Mouse (Mus musculus): ENCODE data around the gene Hic2. TPM values are rescaled to one million over a fixed set of nuclear protein-coding genes. Genes with fewer than 3 reads are reported as not detected.

The Hic2 gene
- 2.1 and 2.4 TPM in 2 replicates for polyA plus RNA-seq (2015; fragmentation: Nextera tagmentation; extraction: Ambion mirVana)

DNA sequence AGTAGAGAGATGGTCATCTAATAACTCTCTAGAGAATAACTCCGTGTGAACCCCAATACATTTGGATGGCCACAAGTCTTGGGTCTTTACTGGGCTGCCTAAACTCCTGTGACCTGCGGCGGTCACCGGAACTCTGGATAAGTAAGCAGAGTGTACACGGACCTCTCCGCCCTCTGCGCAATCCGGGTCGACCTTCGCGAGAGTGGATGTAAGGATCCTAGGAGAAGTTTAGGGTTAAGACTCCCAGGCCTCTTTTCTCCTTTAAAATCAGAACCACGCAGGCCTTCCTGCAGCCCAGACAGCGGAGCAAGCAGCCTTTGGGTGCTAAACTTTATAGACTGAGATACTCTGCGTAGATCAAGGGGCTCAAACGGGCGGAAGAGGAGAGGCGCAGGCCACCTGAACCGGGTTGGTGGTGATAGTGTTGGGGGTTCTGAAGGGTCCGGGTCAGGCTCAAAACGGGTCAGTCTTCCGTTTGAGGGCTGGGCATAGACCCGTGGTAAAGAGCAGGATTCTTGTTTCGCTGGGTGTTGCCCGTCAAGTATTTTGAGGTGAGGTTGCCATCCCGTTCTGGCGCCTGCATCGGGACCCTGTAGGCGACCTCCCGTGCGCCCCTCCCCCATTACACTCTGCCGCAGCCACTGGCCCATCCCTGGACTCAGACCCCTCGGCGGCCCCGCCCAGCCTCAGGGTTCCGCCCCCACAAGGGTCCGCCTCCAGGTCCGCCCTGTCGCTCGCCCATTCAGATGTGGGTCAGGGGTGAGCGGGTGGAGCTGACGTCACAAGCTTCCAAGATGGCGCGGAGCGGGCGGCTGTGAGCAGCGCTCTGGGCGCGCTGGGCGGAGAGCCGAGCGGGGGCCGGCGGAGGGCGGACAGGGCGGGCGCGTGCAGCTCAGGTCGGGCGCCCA, at the start of gene Hic2:
Gene Hic2, plus strand, starts transcription at position 779 of the 908 bp plus-strand sequence.
- peak within 1 kb of the TSS; percentile 97 for H3K4me3 ChIP-seq (ENCODE audit: low read depth, low read length)
- DNase-seq (ENCODE audit: low spot score): peak; percentile 97
- H3K9me3 ChIP-seq (ENCODE audit: control insufficient read depth, low read length): no peaks in the 10 kb centered on the region
- no peaks in the 10 kb centered on the region for H3K27me3 ChIP-seq (ENCODE audit: control insufficient read depth, insufficient read depth, low read length)
- peak; percentile 97 for ATAC-seq (ENCODE audit: low FRiP score, low TSS enrichment)
- H3K4me1 ChIP-seq (replicated peaks; ENCODE audit: control insufficient read depth, insufficient read depth): peaks cover 14% of the 10 kb centered on the region
- peak within 1 kb of the TSS; percentile 97 for H3K9ac ChIP-seq (ENCODE audit: low read length)
- H3K27ac ChIP-seq (replicated peaks): peak within 1 kb of the TSS; percentile 97
- TF ChIP-seq CTCF (IDR thresholded peaks at IDR 0.05; ENCODE audit: low read depth) (no peak; the same call in 1 of the 2 replicates), EP300 (optimal IDR thresholded peaks at IDR 0.05) (no peak)
- WGBS: 4% methylated on average over 55 of the region's 59 CpGs
- H3K4me2 ChIP-seq (replicated peaks; ENCODE audit: low read depth): peak within 1 kb of the TSS; percentile 98
- no peaks in the 10 kb centered on the region for H3K36me3 ChIP-seq (ENCODE audit: control insufficient read depth, insufficient read depth, low read length)

DNA sequence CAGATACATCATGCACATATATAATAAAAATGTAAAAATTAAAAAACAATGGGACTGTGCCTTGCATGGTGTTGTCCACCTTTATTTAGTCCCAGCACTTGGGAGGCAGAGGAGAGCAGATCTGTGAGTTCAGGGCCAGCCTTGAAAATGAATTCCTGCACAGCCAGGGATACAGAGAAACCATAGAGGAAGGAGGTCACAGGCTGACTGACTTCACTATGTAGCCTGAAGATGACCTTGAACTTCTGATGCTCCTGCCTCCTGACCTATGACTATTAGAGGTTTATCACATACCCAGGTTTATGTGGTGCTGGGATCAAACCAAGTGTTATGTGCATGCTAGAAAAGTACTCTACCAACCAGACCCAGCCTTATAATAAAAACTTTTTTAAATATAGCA, 47.9 kb upstream of the Hic2 start:
- DNase-seq (ENCODE audit: low spot score) (no peak), ATAC-seq (ENCODE audit: low FRiP score, low TSS enrichment) (no peak)
- no peak for TF ChIP-seq EP300 (optimal IDR thresholded peaks at IDR 0.05)
- TF ChIP-seq CTCF (IDR thresholded peaks at IDR 0.05; ENCODE audit: low read depth): no peak
- Histone ChIP-seq H3K9me3 (ENCODE audit: control insufficient read depth, low read length) (no peaks in the 10 kb centered on the region), H3K27me3 (ENCODE audit: control insufficient read depth, insufficient read depth, low read length) (no peaks in the 10 kb centered on the region), H3K9ac (ENCODE audit: low read length) (no peak overlapping the region), H3K4me2 (replicated peaks; ENCODE audit: low read depth) (no peak overlapping the region), H3K36me3 (ENCODE audit: control insufficient read depth, insufficient read depth, low read length) (no peaks in the 10 kb centered on the region), H3K27ac (replicated peaks) (no peak overlapping the region), H3K4me3 (ENCODE audit: low read depth, low read length) (no peak overlapping the region), H3K4me1 (replicated peaks; ENCODE audit: control insufficient read depth, insufficient read depth) (no peaks in the 10 kb centered on the region)

DNA sequence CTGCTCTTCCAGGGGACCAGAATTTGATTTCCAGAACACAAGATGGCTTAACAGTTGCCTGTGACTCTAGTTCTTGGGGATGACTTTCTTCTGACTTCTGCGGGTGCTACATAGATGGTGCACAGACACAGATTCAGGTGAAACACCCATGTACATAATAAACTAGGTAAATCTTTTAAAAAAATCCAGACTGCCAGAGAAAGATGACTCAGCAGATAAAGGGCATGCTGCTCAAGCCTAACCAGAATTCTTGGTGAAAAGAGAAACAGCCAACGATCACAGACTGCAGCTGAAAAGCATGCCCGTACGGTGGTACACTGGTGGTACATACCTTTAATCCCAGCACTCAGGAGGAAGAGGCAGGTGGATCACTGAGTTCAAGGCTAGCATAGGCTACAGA, 39.5 kb upstream of the Hic2 start:
- no peaks in the 10 kb centered on the region for H3K9me3 ChIP-seq (ENCODE audit: control insufficient read depth, low read length)
- H3K36me3 ChIP-seq (ENCODE audit: control insufficient read depth, insufficient read depth, low read length): no peaks in the 10 kb centered on the region
- ATAC-seq (ENCODE audit: low FRiP score, low TSS enrichment): no peak
- TF ChIP-seq CTCF (IDR thresholded peaks at IDR 0.05; ENCODE audit: low read depth) (no peak), EP300 (optimal IDR thresholded peaks at IDR 0.05) (no peak)
- H3K4me2 ChIP-seq (replicated peaks; ENCODE audit: low read depth): no peak overlapping the region
- H3K4me1 ChIP-seq (replicated peaks; ENCODE audit: control insufficient read depth, insufficient read depth): no peaks in the 10 kb centered on the region
- no peak for DNase-seq (ENCODE audit: low spot score)
- no peak overlapping the region for H3K4me3 ChIP-seq (ENCODE audit: low read depth, low read length)
- no peak overlapping the region for H3K9ac ChIP-seq (ENCODE audit: low read length)
- no peak overlapping the region for H3K27ac ChIP-seq (replicated peaks)
- H3K27me3 ChIP-seq (ENCODE audit: control insufficient read depth, insufficient read depth, low read length): no peaks in the 10 kb centered on the region
- WGBS: 80% methylated on average over 4 of the region's 4 CpGs

DNA sequence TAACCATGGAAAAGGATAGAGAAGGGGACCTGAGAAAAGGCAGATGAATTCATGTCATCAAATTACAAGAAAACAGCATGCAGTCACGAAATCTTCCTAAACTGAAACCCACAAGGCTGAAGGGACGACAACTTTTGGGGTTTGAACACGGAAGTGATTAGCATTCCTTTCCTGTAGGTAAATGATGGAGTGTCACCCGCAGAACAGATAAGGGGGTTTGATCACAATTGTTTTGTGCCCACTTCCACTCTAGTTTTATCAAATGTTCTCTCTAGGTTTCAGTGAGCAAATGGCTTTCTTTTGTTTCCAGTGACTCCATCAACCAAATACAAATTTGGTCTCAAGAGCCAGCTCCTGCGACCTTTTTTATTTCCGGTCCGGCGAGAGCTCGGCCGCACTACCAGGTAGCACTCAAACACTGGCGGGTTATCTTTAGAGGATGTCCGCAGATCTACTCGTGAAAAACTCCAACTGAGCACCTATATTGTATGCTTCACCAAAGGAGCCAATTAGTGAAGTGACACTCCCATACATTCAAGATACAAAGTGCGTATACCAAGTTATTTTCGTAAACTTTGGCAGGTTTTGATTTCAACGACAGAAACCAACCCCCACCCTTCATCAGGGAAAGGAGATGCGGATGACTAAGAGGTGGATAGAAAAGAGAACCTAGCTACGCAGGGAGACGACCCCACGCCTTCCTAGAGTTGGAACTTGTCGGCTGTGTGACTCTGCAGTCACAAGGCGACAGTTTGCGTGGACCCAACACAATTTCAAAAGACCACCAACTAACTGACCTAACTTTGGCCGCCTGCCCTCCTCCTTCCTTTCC, 33.0 kb upstream of the Hic2 start:
- no peak for TF ChIP-seq CTCF (IDR thresholded peaks at IDR 0.05; ENCODE audit: low read depth)
- TF ChIP-seq EP300 (optimal IDR thresholded peaks at IDR 0.05): no peak
- ATAC-seq (ENCODE audit: low FRiP score, low TSS enrichment) (no peak), DNase-seq (ENCODE audit: low spot score) (no peak)
- WGBS: 3% methylated on average over 24 of the region's 24 CpGs
- H3K27me3 ChIP-seq (ENCODE audit: control insufficient read depth, insufficient read depth, low read length): no peaks in the 10 kb centered on the region
- peak overlapping the region; percentile 68 for H3K4me2 ChIP-seq (replicated peaks; ENCODE audit: low read depth)
- H3K4me1 ChIP-seq (replicated peaks; ENCODE audit: control insufficient read depth, insufficient read depth): 0 out of 2 replicates have a peak, but pooled peaks cover 4% of the 10 kb centered on the region
- H3K4me3 ChIP-seq (ENCODE audit: low read depth, low read length): peak overlapping the region; percentile 91
- peak overlapping the region; percentile 84 for H3K27ac ChIP-seq (replicated peaks)
- no peaks in the 10 kb centered on the region for H3K36me3 ChIP-seq (ENCODE audit: control insufficient read depth, insufficient read depth, low read length)
- no peaks in the 10 kb centered on the region for H3K9me3 ChIP-seq (ENCODE audit: control insufficient read depth, low read length)
- H3K9ac ChIP-seq (ENCODE audit: low read length): peak overlapping the region; percentile 99

DNA sequence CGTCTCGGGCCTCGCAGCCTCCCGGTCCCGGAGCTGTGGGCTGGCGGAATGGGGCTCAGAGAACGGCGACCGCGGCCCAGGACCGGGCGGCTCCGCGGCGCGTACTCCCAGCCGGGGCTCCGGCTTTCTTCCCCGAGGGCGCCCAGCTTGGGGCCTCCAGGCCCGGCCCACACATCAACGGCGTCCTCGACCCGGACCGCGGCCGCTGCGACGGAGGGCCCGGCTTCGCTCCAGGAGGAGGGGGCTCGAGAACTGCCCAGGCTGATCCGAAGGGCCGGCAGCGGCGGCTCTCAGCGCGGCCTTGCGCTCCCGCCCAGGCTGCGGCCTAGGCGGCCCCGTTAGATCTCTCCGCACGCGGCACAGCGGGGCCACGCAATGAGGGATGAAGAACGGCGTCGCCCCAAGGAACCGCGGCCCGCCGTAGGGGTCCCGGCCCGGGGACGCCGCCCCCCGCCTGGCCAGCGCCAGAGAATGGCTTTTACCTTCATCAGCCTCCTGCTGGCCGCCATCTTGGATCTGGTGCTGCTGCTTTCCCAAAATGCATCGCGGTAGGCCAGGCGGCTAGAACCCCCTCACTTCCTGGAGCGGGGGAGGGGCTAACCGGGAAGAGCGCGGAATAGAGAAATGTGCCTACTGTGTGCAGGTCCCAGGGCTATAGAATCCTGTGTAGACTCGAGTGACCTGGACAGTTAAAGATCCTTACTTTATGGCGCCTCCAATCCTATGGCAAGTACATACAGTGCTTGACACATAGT, 32.2 kb upstream of the Hic2 start:
- TF ChIP-seq EP300 (optimal IDR thresholded peaks at IDR 0.05) (no peak), CTCF (IDR thresholded peaks at IDR 0.05; ENCODE audit: low read depth) (no peak)
- H3K4me1 ChIP-seq (replicated peaks; ENCODE audit: control insufficient read depth, insufficient read depth): 0 out of 2 replicates have a peak, but pooled peaks cover 4% of the 10 kb centered on the region
- H3K27me3 ChIP-seq (ENCODE audit: control insufficient read depth, insufficient read depth, low read length): no peaks in the 10 kb centered on the region
- peak overlapping the region; percentile 84 for H3K27ac ChIP-seq (replicated peaks)
- no peaks in the 10 kb centered on the region for H3K9me3 ChIP-seq (ENCODE audit: control insufficient read depth, low read length)
- ATAC-seq (ENCODE audit: low FRiP score, low TSS enrichment) (peak; percentile 85), DNase-seq (ENCODE audit: low spot score) (peak; percentile 88)
- WGBS: under 1% methylated on average over 69 of the region's 72 CpGs
- H3K4me2 ChIP-seq (replicated peaks; ENCODE audit: low read depth): peak overlapping the region; percentile 68
- peak overlapping the region; percentile 91 for H3K4me3 ChIP-seq (ENCODE audit: low read depth, low read length)
- no peaks in the 10 kb centered on the region for H3K36me3 ChIP-seq (ENCODE audit: control insufficient read depth, insufficient read depth, low read length)
- H3K9ac ChIP-seq (ENCODE audit: low read length): peak overlapping the region; percentile 99
